Mouse (Mus musculus) liver, adult 2 months (tissue): ENCODE data around the gene Ston1. TPM values are rescaled to one million over a fixed set of nuclear protein-coding genes. Genes with fewer than 3 reads are reported as not detected.

Experiments used
- DNase-seq: peaks from one replicate; pipeline ENCODE4 v3.0.0-alpha.2; 2011; ENCODE audit warnings: low read depth, low spot score; ENCODE audit errors: extremely low read depth
- H3K27ac ChIP-seq: fragments of 200-500 bp; replicated peaks from 2 replicates; pipeline ENCODE4 v1.5.1; 2012; ENCODE audit warnings: low read depth, mild to moderate bottlenecking, control low read depth, inconsistent platforms, low read length; ENCODE audit not compliant: insufficient read depth
- H3K27me3 ChIP-seq: fragments of 200-500 bp; 2 replicates; pipeline ENCODE4 v1.6.1; 2012; ENCODE audit warnings: mild to moderate bottlenecking, moderate library complexity, low read length, inconsistent platforms; ENCODE audit not compliant: control insufficient read depth, insufficient read depth
- H3K36me3 ChIP-seq: fragments of 200-500 bp; 2 replicates; pipeline ENCODE4 v1.6.1; 2012; ENCODE audit warnings: low read length, inconsistent platforms; ENCODE audit not compliant: control insufficient read depth, insufficient read depth
- H3K4me1 ChIP-seq: fragments of 200-500 bp; 2 replicates; pipeline ENCODE4 v1.6.1; 2011; ENCODE audit warnings: low read length; ENCODE audit not compliant: control insufficient read depth, insufficient read depth
- H3K4me3 ChIP-seq: fragments of 200-500 bp; 2 replicates; pipeline ENCODE4 v1.5.1; 2011; ENCODE audit warnings: low read depth, mild to moderate bottlenecking, control low read depth, low read length, moderate library complexity; ENCODE audit not compliant: insufficient read depth
- H3K79me2 ChIP-seq: fragments of 200-500 bp; 2 replicates; pipeline ENCODE4 v1.6.1; 2012; ENCODE audit warnings: inconsistent platforms, mild to moderate bottlenecking, low read length, moderate library complexity; ENCODE audit not compliant: control insufficient read depth, insufficient read depth
- H3K9ac ChIP-seq: fragments of 200-500 bp; 2 replicates; pipeline ENCODE4 v1.6.1; 2012; ENCODE audit warnings: low read depth, mild to moderate bottlenecking, control low read depth, inconsistent platforms, low read length
- CTCF ChIP-seq: fragments of 200-500 bp; IDR thresholded peaks from 2 replicates; pipeline ENCODE4 v1.5.1; 2011; ENCODE audit warnings: low read depth, low read length, control low read depth
- POLR2A ChIP-seq: fragments of 200-500 bp; IDR thresholded peaks from 2 replicates; pipeline ENCODE4 v1.6.1; 2011; ENCODE audit warnings: low read length, control low read depth; ENCODE audit not compliant: insufficient read depth; ENCODE audit errors: extremely low read depth
- WGBS: fragments of 180-500 bp; shearing (Covaris S2); methylation state at CpG from one replicate; pipeline ENCODE4 v1.1.7; 2018; 5-methylcytosine and 5-hydroxymethylcytosine counted together
- polyA plus RNA-seq: library from polyadenylated mRNA; depleted of rRNA; stranded (reverse); fragments of >200 nt; gene quantifications from 2 replicates; pipeline ENCODE4 v1.2.3, GENCODE M21; 2012
- total RNA-seq: library from RNA; depleted of rRNA; stranded (reverse); fragments of >200 nt; gene quantifications from 2 replicates; pipeline ENCODE4 v1.2.3, GENCODE M21; 2014

The Ston1 gene
- total and polyA plus RNA-seq, 2 experiments, result 2.5 to 5.1 TPM

GRCm38 (mm10) chr17:88652702-88653374, 55.4 kb downstream of the Ston1 start:
- H3K36me3 ChIP-seq, result peaks cover 4% of the 10 kb centered on the region; the same call in 1 of the 2 replicates
- no peak overlapping the region for H3K27ac ChIP-seq
- WGBS, result 21% methylated on average over 21 of the region's 21 CpGs
- no peaks in the 10 kb centered on the region; the same call in 1 of the 2 replicates for H3K27me3 ChIP-seq
- peak; percentile 33 for DNase-seq
- TF ChIP-seq CTCF (peak; percentile 94), POLR2A (no peak)
- H3K79me2 ChIP-seq, result no peaks in the 10 kb centered on the region
- H3K9ac ChIP-seq, result no peak overlapping the region
- H3K4me1 ChIP-seq, result no peaks in the 10 kb centered on the region
- H3K4me3 ChIP-seq, result no peak overlapping the region

DNA sequence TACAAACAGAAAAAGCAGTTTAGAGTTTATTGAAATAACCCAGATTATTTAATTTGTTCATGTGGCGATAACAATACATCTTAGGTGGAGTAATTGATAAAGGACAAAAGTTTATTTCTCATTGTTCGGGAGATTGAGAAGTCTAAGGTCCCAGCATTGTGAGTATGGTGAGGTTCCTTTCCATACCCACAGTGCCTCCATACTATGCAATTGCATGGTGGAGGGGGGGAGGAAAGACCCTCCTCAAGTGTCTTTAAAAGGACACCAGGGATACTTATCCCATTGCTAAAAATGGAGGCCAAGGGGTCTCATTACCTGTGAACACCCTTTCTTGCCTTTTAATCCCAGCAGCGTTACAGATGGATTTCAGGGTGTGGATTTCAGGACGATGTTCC, 55.9 kb downstream of the Ston1 start:
- Histone ChIP-seq H3K79me2 (no peaks in the 10 kb centered on the region), H3K9ac (no peak overlapping the region), H3K36me3 (no peaks in the 10 kb centered on the region), H3K27me3 (no peaks in the 10 kb centered on the region; the same call in 1 of the 2 replicates), H3K27ac (no peak overlapping the region), H3K4me3 (no peak overlapping the region), H3K4me1 (no peaks in the 10 kb centered on the region)
- WGBS, result 73% methylated on average over 4 of the region's 4 CpGs
- TF ChIP-seq CTCF (no peak), POLR2A (no peak)
- no peak for DNase-seq

DNA sequence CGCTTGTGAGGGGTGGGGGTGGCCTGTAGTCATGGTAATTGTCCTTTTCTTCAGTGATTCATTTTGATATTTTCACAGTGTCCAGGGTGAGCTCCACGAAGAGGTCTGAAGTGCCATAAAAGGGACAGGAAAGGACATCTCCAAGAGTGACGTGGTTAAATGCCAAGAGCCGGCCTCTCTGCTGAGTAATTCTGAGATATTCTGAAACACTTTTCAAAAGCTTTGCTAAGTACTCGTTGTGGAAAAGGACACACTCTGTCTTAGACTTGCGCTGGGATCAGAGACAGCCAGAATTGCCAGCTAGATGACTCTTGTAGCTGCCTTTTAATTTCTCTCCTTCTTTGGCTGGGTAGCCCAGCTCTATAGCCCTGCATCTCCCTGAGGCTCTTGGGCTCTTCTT, 61.0 kb downstream of the Ston1 start:
- 71% methylated on average over 6 of the region's 6 CpGs for WGBS
- TF ChIP-seq CTCF, result no peak
- no peak for TF ChIP-seq POLR2A
- Histone ChIP-seq H3K27me3 (no peaks in the 10 kb centered on the region; the same call in 1 of the 2 replicates), H3K27ac (no peak overlapping the region), H3K9ac (no peak overlapping the region), H3K4me3 (no peak overlapping the region), H3K79me2 (no peaks in the 10 kb centered on the region), H3K4me1 (no peaks in the 10 kb centered on the region), H3K36me3 (no peaks in the 10 kb centered on the region)
- DNase-seq, result no peak

- Histone ChIP-seq H3K4me3 (no peak overlapping the region), H3K27me3 (no peaks in the 10 kb centered on the region), H3K79me2 (no peaks in the 10 kb centered on the region), H3K9ac (no peak overlapping the region), H3K36me3 (no peaks in the 10 kb centered on the region), H3K27ac (no peak overlapping the region), H3K4me1 (no peaks in the 10 kb centered on the region)
- WGBS, result 61% methylated on average over 2 of the region's 2 CpGs
- no peak for DNase-seq
- no peak for TF ChIP-seq CTCF
- TF ChIP-seq POLR2A, result no peak
Observed at GRCm38 (mm10) chr17:88666076-88666475, 68.6 kb downstream of the Ston1 start.

GRCm38 (mm10) chr17:88668452-88668851, 71.0 kb downstream of the Ston1 start, which contains the start of gene Gtf2a1l:
Gtf2a1l (plus strand) TSS chr17:88668660.
- Histone ChIP-seq H3K27me3 (no peaks in the 10 kb centered on the region), H3K9ac (no peak within 1 kb of the TSS), H3K4me1 (no peaks in the 10 kb centered on the region), H3K79me2 (no peaks in the 10 kb centered on the region), H3K27ac (no peak within 1 kb of the TSS), H3K36me3 (no peaks in the 10 kb centered on the region), H3K4me3 (no peak within 1 kb of the TSS)
- 18% methylated on average over 21 of the region's 21 CpGs for WGBS
- TF ChIP-seq POLR2A, result no peak
- no peak for TF ChIP-seq CTCF
- DNase-seq, result no peak

DNA sequence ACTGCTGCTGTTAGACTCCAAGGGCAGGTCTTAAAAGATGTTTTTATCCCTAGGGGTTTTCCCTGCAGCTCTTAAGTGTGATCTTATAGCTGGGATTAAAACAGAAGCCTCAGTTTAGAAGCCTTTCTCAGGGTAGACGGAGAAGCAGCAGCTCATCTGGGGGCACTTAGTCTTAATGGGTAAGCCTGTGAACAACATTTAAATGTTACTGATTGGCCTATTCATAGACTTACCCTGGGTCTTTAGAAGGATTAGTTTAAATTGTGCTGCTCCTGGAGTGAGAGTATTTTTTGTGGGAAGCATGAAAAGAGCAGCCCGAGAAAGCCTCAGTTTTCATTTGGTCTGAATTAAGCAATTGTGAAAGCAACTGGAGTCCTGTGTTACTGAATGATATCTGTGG, 72.4 kb downstream of the Ston1 start:
- Histone ChIP-seq H3K27me3 (no peaks in the 10 kb centered on the region), H3K27ac (no peak overlapping the region), H3K4me3 (no peak overlapping the region), H3K79me2 (no peaks in the 10 kb centered on the region), H3K9ac (no peak overlapping the region), H3K4me1 (no peaks in the 10 kb centered on the region), H3K36me3 (no peaks in the 10 kb centered on the region)
- TF ChIP-seq POLR2A (no peak), CTCF (no peak)
- 81% methylated on average over 2 of the region's 2 CpGs for WGBS
- no peak for DNase-seq
